Mouse (Mus musculus) stomach, embryonic 15.5 days (tissue): ENCODE results near the gene Mto1. TPM values are rescaled to one million over a fixed set of nuclear protein-coding genes. Genes with fewer than 3 reads are reported as not detected.
A peak's percentile ranks its signal among the peaks of the same experiment; 100 is the strongest.

Source experiments
- ATAC-seq: fragments of 200-750 bp; cut with Nextera tagmentation; 2 replicates; pipeline ENCODE4 v1.8.0; 2017; ENCODE audit warnings: low read depth, moderate number of reproducible peaks, moderate TSS enrichment; ENCODE audit not compliant: insufficient read depth, low FRiP score
- H3K27ac ChIP-seq: fragments of 300-500 bp; sonication (generic); 2 replicates; pipeline ENCODE4 v1.5.1; 2015; ENCODE audit warnings: mild to moderate bottlenecking, inconsistent platforms
- H3K27me3 ChIP-seq: fragments of 300-500 bp; sonication (generic); replicated peaks from 2 replicates; pipeline ENCODE4 v1.6.1; 2015; ENCODE audit warnings: inconsistent platforms
- H3K36me3 ChIP-seq: fragments of 300-500 bp; sonication (generic); 2 replicates; pipeline ENCODE4 v1.6.1; 2015; ENCODE audit warnings: inconsistent platforms
- H3K4me1 ChIP-seq: fragments of 300-500 bp; sonication (generic); 2 replicates; pipeline ENCODE4 v1.6.1; 2015; ENCODE audit warnings: inconsistent platforms
- H3K4me2 ChIP-seq: fragments of 300-500 bp; sonication (generic); 2 replicates; pipeline ENCODE4 v1.6.1; 2015; ENCODE audit warnings: mild to moderate bottlenecking, inconsistent platforms
- H3K4me3 ChIP-seq: fragments of 300-500 bp; sonication (generic); replicated peaks from 2 replicates; pipeline ENCODE4 v1.5.1; 2015; ENCODE audit warnings: inconsistent platforms
- H3K9ac ChIP-seq: fragments of 300-500 bp; sonication (generic); 2 replicates; pipeline ENCODE4 v1.6.1; 2015; ENCODE audit warnings: inconsistent platforms
- H3K9me3 ChIP-seq: fragments of 300-500 bp; sonication (generic); 2 replicates; pipeline ENCODE4 v1.6.1; 2016; ENCODE audit warnings: inconsistent platforms
- WGBS: fragments of 180-500 bp; shearing (Covaris S2); methylation state at CpG from one replicate; pipeline ENCODE4 v1.1.7; 2015; 5-methylcytosine and 5-hydroxymethylcytosine counted together
- polyA plus RNA-seq: library from polyadenylated mRNA; unstranded; fragments of >200 nt; fragmentation: Nextera tagmentation; extraction: Ambion mirVana; gene quantifications from 2 replicates; pipeline ENCODE4 v1.2.1, GENCODE M21; 2015

Gene Mto1
- polyA plus RNA-seq, 1 experiment from 2014 or later: 26.1 TPM

GRCm38 (mm10) chr9:78491169-78491568 is 43.2 kb downstream of the Mto1 start:
- Histone ChIP-seq H3K4me1 (no peaks in the 10 kb centered on the region), H3K9me3 (no peaks in the 10 kb centered on the region), H3K4me3 (no peak overlapping the region), H3K4me2 (no peak overlapping the region), H3K27me3 (no peaks in the 10 kb centered on the region), H3K27ac (no peak overlapping the region), H3K9ac (no peak overlapping the region), H3K36me3 (no peaks in the 10 kb centered on the region)
- WGBS: 54% methylated on average over 3 of the region's 3 CpGs
- ATAC-seq: no peak

GRCm38 (mm10) chr9:78492254-78492653 is 44.2 kb downstream of the Mto1 start:
- Histone ChIP-seq H3K9ac (no peak overlapping the region), H3K4me3 (no peak overlapping the region), H3K4me2 (no peak overlapping the region), H3K4me1 (no peaks in the 10 kb centered on the region), H3K36me3 (no peaks in the 10 kb centered on the region), H3K9me3 (no peaks in the 10 kb centered on the region), H3K27me3 (no peaks in the 10 kb centered on the region), H3K27ac (no peak overlapping the region)
- no peak; the same call in 1 of the 2 replicates for ATAC-seq
- 87% methylated on average over 3 of the region's 3 CpGs for WGBS

- ATAC-seq: no peak
- H3K36me3 ChIP-seq: no peaks in the 10 kb centered on the region
- WGBS: 86% methylated on average over 7 of the region's 7 CpGs
- H3K9ac ChIP-seq: no peak overlapping the region
- no peak overlapping the region for H3K4me3 ChIP-seq
- H3K27ac ChIP-seq: no peak overlapping the region
- H3K4me2 ChIP-seq: no peak overlapping the region
- H3K27me3 ChIP-seq: no peaks in the 10 kb centered on the region
- H3K9me3 ChIP-seq: no peaks in the 10 kb centered on the region
- H3K4me1 ChIP-seq: no peaks in the 10 kb centered on the region
These were observed 45.2 kb downstream of the Mto1 start for GRCm38 (mm10) chr9:78493171-78493570.

GRCm38 (mm10) chr9:78500386-78500785 is 52.4 kb downstream of the Mto1 start:
- Histone ChIP-seq H3K9ac (no peak overlapping the region), H3K4me1 (no peaks in the 10 kb centered on the region), H3K27me3 (no peaks in the 10 kb centered on the region), H3K36me3 (no peaks in the 10 kb centered on the region), H3K9me3 (no peaks in the 10 kb centered on the region), H3K4me2 (no peak overlapping the region), H3K27ac (no peak overlapping the region), H3K4me3 (no peak overlapping the region)
- ATAC-seq: no peak
- WGBS: 69% methylated on average over 3 of the region's 3 CpGs

GRCm38 (mm10) chr9:78501284-78501683 is 53.3 kb downstream of the Mto1 start:
- no peak overlapping the region for H3K27ac ChIP-seq
- no peaks in the 10 kb centered on the region for H3K36me3 ChIP-seq
- no peak overlapping the region for H3K4me2 ChIP-seq
- H3K9me3 ChIP-seq: no peaks in the 10 kb centered on the region
- WGBS: 82% methylated on average over 4 of the region's 4 CpGs
- no peak for ATAC-seq
- no peak overlapping the region for H3K4me3 ChIP-seq
- H3K4me1 ChIP-seq: no peaks in the 10 kb centered on the region
- H3K9ac ChIP-seq: no peak overlapping the region
- no peaks in the 10 kb centered on the region for H3K27me3 ChIP-seq

- no peak for ATAC-seq
- Histone ChIP-seq H3K36me3 (no peaks in the 10 kb centered on the region), H3K4me1 (no peaks in the 10 kb centered on the region), H3K4me2 (0 out of 2 replicates have a peak overlapping the region, but pooled peaks have one; percentile 3), H3K27me3 (no peaks in the 10 kb centered on the region), H3K9me3 (no peaks in the 10 kb centered on the region), H3K4me3 (no peak overlapping the region), H3K27ac (peak overlapping the region; percentile 40; the same call in 1 of the 2 replicates), H3K9ac (no peak overlapping the region)
- WGBS: 21% methylated on average over 6 of the region's 6 CpGs
These were observed 55.4 kb downstream of the Mto1 start for GRCm38 (mm10) chr9:78503223-78504079.

GRCm38 (mm10) chr9:78504133-78504532 is 56.1 kb downstream of the Mto1 start:
- 81% methylated on average over 4 of the region's 4 CpGs for WGBS
- Histone ChIP-seq H3K9me3 (no peaks in the 10 kb centered on the region), H3K9ac (no peak overlapping the region), H3K27ac (no peak overlapping the region), H3K27me3 (no peaks in the 10 kb centered on the region), H3K4me2 (no peak overlapping the region), H3K4me1 (no peaks in the 10 kb centered on the region), H3K4me3 (no peak overlapping the region), H3K36me3 (no peaks in the 10 kb centered on the region)
- no peak for ATAC-seq

- no peaks in the 10 kb centered on the region for H3K36me3 ChIP-seq
- no peaks in the 10 kb centered on the region for H3K27me3 ChIP-seq
- ATAC-seq: no peak
- no peaks in the 10 kb centered on the region for H3K4me1 ChIP-seq
- 73% methylated on average over 3 of the region's 3 CpGs for WGBS
- no peaks in the 10 kb centered on the region for H3K9me3 ChIP-seq
- no peak overlapping the region for H3K4me2 ChIP-seq
- H3K27ac ChIP-seq: no peak overlapping the region
- H3K4me3 ChIP-seq: no peak overlapping the region
- no peak overlapping the region for H3K9ac ChIP-seq
These were observed 56.7 kb downstream of the Mto1 start for GRCm38 (mm10) chr9:78504679-78505078.

- Histone ChIP-seq H3K36me3 (no peaks in the 10 kb centered on the region), H3K4me2 (no peak overlapping the region), H3K27ac (no peak overlapping the region), H3K4me3 (no peak overlapping the region), H3K9me3 (no peaks in the 10 kb centered on the region), H3K4me1 (no peaks in the 10 kb centered on the region), H3K27me3 (no peaks in the 10 kb centered on the region), H3K9ac (no peak overlapping the region)
- ATAC-seq: no peak
- whole genome bisulfite sequencing: 88% methylated on average over 6 of the region's 6 CpGs
These were observed 57.2 kb downstream of the Mto1 start for GRCm38 (mm10) chr9:78505223-78505622.

- no peak overlapping the region for H3K27ac ChIP-seq
These were observed 58.2 kb downstream of the Mto1 start for GRCm38 (mm10) chr9:78506002-78506721.

GRCm38 (mm10) chr9:78506722-78507077 is 58.7 kb downstream of the Mto1 start:
- Histone ChIP-seq H3K27ac (no peak overlapping the region), H3K4me2 (no peak overlapping the region), H3K9me3 (no peaks in the 10 kb centered on the region), H3K36me3 (no peaks in the 10 kb centered on the region), H3K27me3 (no peaks in the 10 kb centered on the region), H3K4me3 (no peak overlapping the region), H3K9ac (no peak overlapping the region), H3K4me1 (no peaks in the 10 kb centered on the region)
- no peak for ATAC-seq
- WGBS: 73% methylated on average over 7 of the region's 7 CpGs

More at GRCm38 (mm10) chr9:78506002-78506721, 58.2 kb downstream of the Mto1 start:
- 39% methylated on average over 11 of the region's 11 CpGs for WGBS
- no peak overlapping the region for H3K4me2 ChIP-seq
- no peaks in the 10 kb centered on the region for H3K4me1 ChIP-seq
- H3K4me3 ChIP-seq: no peak overlapping the region
- peak; percentile 71; the same call in 1 of the 2 replicates for ATAC-seq
- H3K36me3 ChIP-seq: no peaks in the 10 kb centered on the region
- no peak overlapping the region for H3K9ac ChIP-seq
- H3K27me3 ChIP-seq: no peaks in the 10 kb centered on the region
- H3K9me3 ChIP-seq: no peaks in the 10 kb centered on the region

GRCm38 (mm10) chr9:78508106-78508786 is 60.2 kb downstream of the Mto1 start:
- no peaks in the 10 kb centered on the region for H3K36me3 ChIP-seq
- no peak overlapping the region for H3K4me3 ChIP-seq
- H3K4me1 ChIP-seq: no peaks in the 10 kb centered on the region
- WGBS: 77% methylated on average over 16 of the region's 16 CpGs
- no peaks in the 10 kb centered on the region for H3K9me3 ChIP-seq
- H3K9ac ChIP-seq: no peak overlapping the region
- no peak overlapping the region for H3K4me2 ChIP-seq
- no peak overlapping the region for H3K27ac ChIP-seq
- H3K27me3 ChIP-seq: no peaks in the 10 kb centered on the region
- ATAC-seq: no peak
